Mouse (Mus musculus) myocyte (in vitro differentiated cells): ENCODE data around the gene Mat2a.

Source experiments
- E2F4 ChIP-seq: IDR thresholded peaks from one replicate; pipeline ENCODE4 v1.6.1; 2011; ENCODE audit warnings: mild to moderate bottlenecking, control low read depth, moderate library complexity; ENCODE audit not compliant: insufficient read depth
- MYOG ChIP-seq, 3 experiments: IDR thresholded peaks; one replicate each; pipeline ENCODE4 v1.6.1; 2011; ENCODE audit warnings: control low read depth in 2 of 3, low read depth in 2 of 3, mild to moderate bottlenecking in 2 of 3; ENCODE audit not compliant: insufficient read length in 2 of 3, control insufficient read depth in 1 of 3, insufficient read depth in 1 of 3
- POLR2A ChIP-seq: IDR thresholded peaks from one replicate; pipeline ENCODE4 v1.6.1; 2011; ENCODE audit warnings: low read depth, mild to moderate bottlenecking, control low read depth, moderate library complexity; ENCODE audit not compliant: insufficient read length
- POLR2AphosphoS2 ChIP-seq: IDR thresholded peaks from one replicate; pipeline ENCODE4 v1.6.1; 2011; ENCODE audit warnings: low read depth, control low read depth; ENCODE audit not compliant: insufficient read length
- TCF3 ChIP-seq: IDR thresholded peaks from one replicate; pipeline ENCODE4 v1.6.1; 2011; ENCODE audit warnings: low read depth, control low read depth; ENCODE audit not compliant: insufficient read length

GRCm38 (mm10) chr6:72401875-72402274, 37.5 kb downstream of the Mat2a start:
- no peak for TF ChIP-seq MYOG (IDR thresholded peaks at IDR 0.05; ENCODE audit: control insufficient read depth in 1 of 3, insufficient read depth in 1 of 3, insufficient read length in 2 of 3, low read depth in 2 of 3)
- TF ChIP-seq POLR2A = no peak
- TF ChIP-seq POLR2AphosphoS2 = no peak
- no peak for TF ChIP-seq TCF3
- TF ChIP-seq E2F4 = no peak
